ENCODE assay signal across 10 mouse cellular contexts in the genomic region with DNA sequence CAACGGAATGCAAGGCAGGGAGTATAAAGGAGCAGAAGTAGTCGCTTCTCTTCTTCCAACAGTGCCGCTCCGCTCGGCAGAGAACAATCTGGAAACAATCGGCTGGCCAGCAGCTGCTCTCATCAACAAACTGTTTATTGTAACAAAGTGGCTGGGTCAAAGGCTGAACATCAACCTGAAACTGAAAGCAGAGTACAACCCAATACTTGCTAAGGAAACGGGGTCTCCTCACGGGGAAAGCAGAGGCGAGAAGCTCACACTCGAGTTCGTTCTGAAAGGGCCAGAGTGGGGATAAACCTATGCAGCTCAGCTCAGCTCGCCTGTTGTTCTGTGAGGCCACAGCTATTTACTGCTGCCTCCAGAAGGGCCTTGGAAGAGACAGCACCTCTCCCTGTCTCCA.
DNase-seq lines count a peak whose midpoint lies in the region; ATAC-seq and TF ChIP-seq lines count a peak whose summit lies in the region.
"Had no signal": no experiment of that assay in that cellular context is flagged by ENCODE, and none has a peak within 500 bp of the region (broad histone marks: within the 10 kb centered on the region; RNA-seq: fewer than 3 reads in every experiment).

No protein-coding gene starts in this region.

- no peak for DNase-seq in hindbrain, embryonic 10.5 days (ENCODE audit: low spot score)
- DNase-seq in hindbrain, embryonic 14.5 days (ENCODE audit: low spot score), result no peak
- peak; percentile 21 for DNase-seq in testis, postnatal 14 days (ENCODE audit: low spot score)
- DNase-seq in testis, postnatal 10 days (ENCODE audit: low spot score), result no peak
- peak; percentile 59 for DNase-seq in lung, embryonic 14.5 days
- no peak for DNase-seq in right cerebral cortex, postnatal 14 days
- DNase-seq: kidney, postnatal 25 days had no signal

- H3K9me3 ChIP-seq in hindbrain, embryonic 10.5 days, result no peaks in the 10 kb centered on the region
- H3K9me3 ChIP-seq in hindbrain, embryonic 14.5 days (ENCODE audit: control insufficient read depth, low read length), result no peaks in the 10 kb centered on the region
- no peaks in the 10 kb centered on the region for H3K9me3 ChIP-seq in lung, embryonic 14.5 days (ENCODE audit: low read depth, low read length)
- no peaks in the 10 kb centered on the region; the same call in 1 of the 2 replicates for H3K9me3 ChIP-seq in forebrain, embryonic 13.5 days (replicated peaks)
- H3K9me3 ChIP-seq: liver, embryonic 12.5 days had no signal

- H3K9ac ChIP-seq in hindbrain, embryonic 14.5 days, result no peak overlapping the region
- H3K9ac ChIP-seq in lung, embryonic 14.5 days, result no peak overlapping the region
- no peak overlapping the region for H3K9ac ChIP-seq in forebrain, embryonic 13.5 days
- H3K9ac ChIP-seq: liver, embryonic 12.5 days had no signal

- ATAC-seq in hindbrain, embryonic 14.5 days (ENCODE audit: low FRiP score), result no peak
- no peak for ATAC-seq in lung, embryonic 14.5 days (ENCODE audit: insufficient read depth)
- no peak for ATAC-seq in erythroblast, adult 5-6 weeks (replicated peaks; ENCODE audit: low FRiP score, poor library complexity, severe bottlenecking)
- no peak for ATAC-seq in forebrain, embryonic 13.5 days
- ATAC-seq: liver, embryonic 12.5 days had no signal

- peaks cover 29% of the 10 kb centered on the region for H3K4me1 ChIP-seq in hindbrain, embryonic 10.5 days (replicated peaks)
- H3K4me1 ChIP-seq in hindbrain, embryonic 14.5 days (replicated peaks; ENCODE audit: control insufficient read depth, insufficient read depth, low read length), result 0 out of 2 replicates have a peak, but pooled peaks cover 3% of the 10 kb centered on the region
- peaks cover 5% of the 10 kb centered on the region; the same call in 1 of the 2 replicates for H3K4me1 ChIP-seq in lung, embryonic 14.5 days (ENCODE audit: insufficient read depth)
- H3K4me1 ChIP-seq in forebrain, embryonic 13.5 days, result peaks cover 15% of the 10 kb centered on the region
- H3K4me1 ChIP-seq: liver, embryonic 12.5 days had no signal

- 0 out of 2 replicates have a peak overlapping the region, but pooled peaks have one; percentile 2 for H3K27ac ChIP-seq in hindbrain, embryonic 10.5 days
- no peak overlapping the region for H3K27ac ChIP-seq in hindbrain, embryonic 14.5 days
- H3K27ac ChIP-seq in lung, embryonic 14.5 days (ENCODE audit: low read depth), result no peak overlapping the region
- H3K27ac ChIP-seq in forebrain, embryonic 13.5 days, result no peak overlapping the region
- H3K27ac ChIP-seq: liver, embryonic 12.5 days had no signal

- no peak overlapping the region for H3K4me2 ChIP-seq in hindbrain, embryonic 14.5 days (replicated peaks)
- H3K4me2 ChIP-seq in lung, embryonic 14.5 days, result peak overlapping the region; percentile 50
- no peak overlapping the region for H3K4me2 ChIP-seq in forebrain, embryonic 13.5 days
- H3K4me2 ChIP-seq: liver, embryonic 12.5 days had no signal

- 48% methylated on average over 12 of the region's 12 CpGs for WGBS in hindbrain, embryonic 10.5 days
- WGBS in hindbrain, embryonic 14.5 days, result 51% methylated on average over 12 of the region's 12 CpGs
- 19% methylated on average over 12 of the region's 12 CpGs for WGBS in lung, embryonic 14.5 days
- 70% methylated on average over 12 of the region's 12 CpGs for WGBS in forebrain, embryonic 13.5 days

- H3K36me3 ChIP-seq in hindbrain, embryonic 10.5 days, result no peaks in the 10 kb centered on the region
- no peaks in the 10 kb centered on the region for H3K36me3 ChIP-seq in hindbrain, embryonic 14.5 days (replicated peaks; ENCODE audit: control insufficient read depth, insufficient read depth)
- no peaks in the 10 kb centered on the region for H3K36me3 ChIP-seq in lung, embryonic 14.5 days (ENCODE audit: insufficient read depth)
- no peaks in the 10 kb centered on the region for H3K36me3 ChIP-seq in forebrain, embryonic 13.5 days (ENCODE audit: poor library complexity, severe bottlenecking)
- H3K36me3 ChIP-seq: liver, embryonic 12.5 days had no signal

- no peak for TF ChIP-seq CTCF in lung, embryonic 14.5 days (IDR thresholded peaks at IDR 0.05; ENCODE audit: low read depth)

- H3K27me3 ChIP-seq in hindbrain, embryonic 10.5 days (ENCODE audit: insufficient read depth, poor library complexity, severe bottlenecking), result peaks cover 2% of the 10 kb centered on the region; the same call in 1 of the 2 replicates
- H3K27me3 ChIP-seq in hindbrain, embryonic 14.5 days (ENCODE audit: control insufficient read depth, insufficient read depth, low read length), result no peaks in the 10 kb centered on the region
- H3K27me3 ChIP-seq in lung, embryonic 14.5 days (ENCODE audit: insufficient read depth, low read length), result no peaks in the 10 kb centered on the region
- 0 out of 2 replicates have a peak, but pooled peaks cover 4% of the 10 kb centered on the region for H3K27me3 ChIP-seq in forebrain, embryonic 13.5 days
- H3K27me3 ChIP-seq: liver, embryonic 12.5 days had no signal

- H3K4me3 ChIP-seq in hindbrain, embryonic 10.5 days, result no peak overlapping the region
- no peak overlapping the region for H3K4me3 ChIP-seq in hindbrain, embryonic 14.5 days (replicated peaks; ENCODE audit: low read length)
- no peak overlapping the region for H3K4me3 ChIP-seq in lung, embryonic 14.5 days (ENCODE audit: low read depth, low read length)
- no peak overlapping the region for H3K4me3 ChIP-seq in forebrain, embryonic 13.5 days
- H3K4me3 ChIP-seq: liver, embryonic 12.5 days had no signal

Comparison
In these comparisons a context has a peak if more than half of its experiments do, and no peak if none do; other contexts are left out.
1. DNase-seq: peak in testis, postnatal 14 days (single experiment) and lung, embryonic 14.5 days (single experiment); none in hindbrain, embryonic 10.5 days (single experiment), hindbrain, embryonic 14.5 days (single experiment), testis, postnatal 10 days (single experiment) and right cerebral cortex, postnatal 14 days (single experiment).